Mouse (Mus musculus): ENCODE data around the gene Kdm4d.

DNA sequence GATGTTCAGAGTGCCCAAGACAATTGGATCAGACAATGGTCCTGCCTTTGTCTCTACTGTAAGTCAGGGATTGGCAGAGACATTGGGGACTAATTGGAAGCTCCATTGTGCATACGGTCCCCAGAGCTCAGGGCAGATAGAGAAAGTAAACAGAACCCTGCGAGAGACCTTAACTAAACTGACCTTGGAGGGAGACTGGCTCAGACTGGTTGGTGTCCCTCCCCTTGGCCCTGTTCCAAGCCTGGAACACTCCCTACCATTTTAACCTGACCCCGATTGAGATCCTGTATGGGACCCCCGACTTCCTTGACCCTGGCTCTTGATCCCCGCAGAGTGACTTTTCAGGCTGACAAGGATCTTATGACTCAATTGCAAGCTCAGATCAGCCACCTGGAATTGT, 29.7 kb upstream of the Kdm4d start:
- TF ChIP-seq POLR2AphosphoS2 (IDR thresholded peaks at IDR 0.05; ENCODE audit: insufficient read length, low read depth) = no peak
- no peak for TF ChIP-seq POLR2A (IDR thresholded peaks at IDR 0.05; ENCODE audit: insufficient read length, low read depth)
- TF ChIP-seq MAX (IDR thresholded peaks at IDR 0.05; ENCODE audit: low read depth) = no peak
- TF ChIP-seq MYOD1 (IDR thresholded peaks at IDR 0.05; ENCODE audit: control insufficient read depth in 1 of 3, insufficient read length in 2 of 3, low read depth in 2 of 3) = no peak
- no peak for TF ChIP-seq REST (IDR thresholded peaks at IDR 0.05; ENCODE audit: insufficient read depth, insufficient read length)
- TF ChIP-seq USF1 (IDR thresholded peaks at IDR 0.05; ENCODE audit: low read depth) = no peak
- no peak for TF ChIP-seq SRF (IDR thresholded peaks at IDR 0.05; ENCODE audit: control insufficient read depth, insufficient read length, low read depth)
- no peak for TF ChIP-seq CEBPB (IDR thresholded peaks at IDR 0.05; ENCODE audit: insufficient read depth, poor library complexity, severe bottlenecking)
- no peak for TF ChIP-seq MYOG (IDR thresholded peaks at IDR 0.05; ENCODE audit: control insufficient read depth in 1 of 3, insufficient read depth in 1 of 3, insufficient read length in 2 of 3, low read depth in 2 of 3)
- no peak for TF ChIP-seq E2F4 (IDR thresholded peaks at IDR 0.05; ENCODE audit: insufficient read depth)
- no peak for TF ChIP-seq TCF12 (IDR thresholded peaks at IDR 0.05; ENCODE audit: insufficient read depth, poor library complexity, severe bottlenecking)

All from myocyte (in vitro differentiated cells).